Mouse (Mus musculus) CH12.LX (cell line): ENCODE data around the gene Rcan3. TPM values are rescaled to one million over a fixed set of nuclear protein-coding genes. Genes with fewer than 3 reads are reported as not detected.

Experiments
- DNase-seq: peaks from one replicate; pipeline ENCODE4 v3.0.0-alpha.2; 2013; ENCODE audit errors: extremely low read depth
- H3K27ac ChIP-seq: 2 replicates; pipeline ENCODE4 v1.5.1; 2012; ENCODE audit warnings: low read depth, mild to moderate bottlenecking, control low read depth, moderate library complexity; ENCODE audit not compliant: insufficient read depth
- H3K27me3 ChIP-seq: replicated peaks from 2 replicates; pipeline ENCODE3; 2012; ENCODE audit warnings: inconsistent platforms
- H3K36me3 ChIP-seq, 2 experiments: replicated peaks in 1 of 2; 2 replicates each; pipeline versions ENCODE3 to v1.6.1; 2012; ENCODE audit warnings: inconsistent platforms in 1 of 2, low read length in 1 of 2, mild to moderate bottlenecking in 1 of 2, mixed read lengths in 1 of 2, moderate library complexity in 1 of 2; ENCODE audit not compliant: control insufficient read depth in 1 of 2, insufficient read depth in 1 of 2
- H3K4me1 ChIP-seq, 2 experiments: 2 replicates each; pipeline ENCODE4 v1.6.1; 2012; ENCODE audit warnings: inconsistent platforms in 1 of 2, moderate library complexity in 1 of 2; ENCODE audit not compliant: insufficient read depth in 2 of 2, control insufficient read depth in 1 of 2
- H3K4me2 ChIP-seq: 2 replicates; pipeline ENCODE4 v1.6.1; 2012; ENCODE audit warnings: low read depth, mild to moderate bottlenecking, control low read depth; ENCODE audit not compliant: poor library complexity, insufficient read depth, severe bottlenecking
- H3K4me3 ChIP-seq, 3 experiments: fragments of 150-350 bp in 1 of 3; sonication (generic) in 1 of 3; replicated peaks in 1 of 3; 2 replicates each; pipeline versions ENCODE3 to v1.5.1; 2011 to 2012; ENCODE audit warnings: low read depth in 2 of 3, low read length in 2 of 3, mild to moderate bottlenecking in 2 of 3, moderate library complexity in 2 of 3, control low read depth in 1 of 3, improper control_type of control experiment in 1 of 3, inconsistent platforms in 1 of 3, mixed read lengths in 1 of 3; ENCODE audit not compliant: poor library complexity in 1 of 3
- H3K79me2 ChIP-seq: replicated peaks from 2 replicates; pipeline ENCODE4 v1.6.1; 2012; ENCODE audit warnings: mild to moderate bottlenecking, moderate library complexity; ENCODE audit not compliant: control insufficient read depth, poor library complexity, insufficient read depth, severe bottlenecking; ENCODE audit errors: extremely low read depth
- H3K9ac ChIP-seq: 2 replicates; pipeline ENCODE4 v1.6.1; 2012; ENCODE audit warnings: low read depth, mild to moderate bottlenecking, control low read depth, moderate library complexity; ENCODE audit not compliant: insufficient read depth
- H3K9me3 ChIP-seq: replicated peaks from 2 replicates; pipeline ENCODE3; 2012; ENCODE audit warnings: low read length, inconsistent platforms, mixed read lengths
- E2F4 ChIP-seq: IDR thresholded peaks from 2 replicates; pipeline ENCODE4 v1.6.1; 2011; ENCODE audit warnings: low read depth, low read length, improper control_type of control experiment; ENCODE audit not compliant: insufficient replicate concordance
- ELF1 ChIP-seq: IDR thresholded peaks from 2 replicates; pipeline ENCODE4 v1.6.1; 2014; ENCODE audit warnings: low read depth, mild to moderate bottlenecking, inconsistent platforms, low read length, improper control_type of control experiment
- HCFC1 ChIP-seq: IDR thresholded peaks from 2 replicates; pipeline ENCODE4 v1.6.1; 2012; ENCODE audit warnings: low read depth, mild to moderate bottlenecking, inconsistent platforms, low read length, improper control_type of control experiment
- JUN ChIP-seq: IDR thresholded peaks from 2 replicates; pipeline ENCODE4 v1.6.1; 2011; ENCODE audit warnings: low read depth, mild to moderate bottlenecking, low read length, improper control_type of control experiment, moderate library complexity; ENCODE audit not compliant: insufficient read depth
- KAT2A ChIP-seq: IDR thresholded peaks from 2 replicates; pipeline ENCODE4 v1.6.1; 2012; ENCODE audit warnings: low read length, improper control_type of control experiment, inconsistent platforms; ENCODE audit not compliant: insufficient replicate concordance
- MAFK ChIP-seq: IDR thresholded peaks from 2 replicates; pipeline ENCODE4 v1.6.1; 2011; ENCODE audit warnings: low read length, improper control_type of control experiment; ENCODE audit not compliant: insufficient replicate concordance
- NELFE ChIP-seq: IDR thresholded peaks from 2 replicates; pipeline ENCODE4 v1.6.1; 2011; ENCODE audit warnings: low read depth, low read length, improper control_type of control experiment
- POLR2A ChIP-seq: IDR thresholded peaks from 2 replicates; pipeline ENCODE4 v1.6.1; 2011; ENCODE audit warnings: low read depth, mild to moderate bottlenecking, improper control_type of control experiment, low read length
- POLR2AphosphoS2 ChIP-seq: IDR thresholded peaks from 2 replicates; pipeline ENCODE4 v1.6.1; 2011; ENCODE audit warnings: low read depth, low read length, improper control_type of control experiment
- SIN3A ChIP-seq: IDR thresholded peaks from 2 replicates; pipeline ENCODE4 v1.6.1; 2012; ENCODE audit warnings: low read length, improper control_type of control experiment, inconsistent platforms
- SMC3 ChIP-seq: IDR thresholded peaks from 2 replicates; pipeline ENCODE4 v1.6.1; 2011; ENCODE audit warnings: low read depth, low read length, improper control_type of control experiment
- UBTF ChIP-seq: IDR thresholded peaks from 2 replicates; pipeline ENCODE4 v1.6.1; 2012; ENCODE audit warnings: low read depth, mild to moderate bottlenecking, inconsistent platforms, low read length, improper control_type of control experiment, moderate library complexity
- dilution Hi-C: fragments of 300-500 bp; cut with MboI; formaldehyde crosslinking; loops from 2 replicates; pipeline ENCODE4 v1.14.3; 2020; ENCODE audit warnings: low sequenced_read_pairs; ENCODE audit not compliant: extremely low pct_unique_long_range_greater_than_20kb, extremely low pct_ligation_motif_present
- in situ Hi-C: fragments of 300-500 bp; cut with MboI; formaldehyde crosslinking; loops from 3 replicates; pipeline ENCODE4 v1.14.3; 2019; ENCODE audit warnings: low sequenced_read_pairs, low pct_ligation_motif_present, low pct_unique_long_range_greater_than_20kb, mixed read lengths
- polyA plus RNA-seq: library from polyadenylated mRNA; unstranded; fragments of >175 nt; gene quantifications from 2 replicates; pipeline ENCODE4 v1.2.1, GENCODE M21; 2012; ENCODE audit warnings: low read depth; ENCODE audit not compliant: insufficient read length
- total RNA-seq, 2 experiments: library from RNA; depleted of rRNA; stranded (reverse); fragments of 300-350 nt in 1 of 2; fragments of >200 nt in 1 of 2; gene quantifications; 2 replicates each; pipeline ENCODE4 v1.2.3; 2012 to 2014

Rcan3 gene
- total and polyA plus RNA-seq, 3 experiments: 2.5 to 4.2 (median 3.0) TPM

GRCm38 (mm10) chr4:135419996-135420395, 13.7 kb downstream of the Rcan3 start:
- DNase-seq: no peak
- TF ChIP-seq UBTF: no peak
- TF ChIP-seq POLR2A: no peak
- no peak for TF ChIP-seq ELF1
- TF ChIP-seq SMC3: no peak
- TF ChIP-seq, all 38 proteins: peak for 0
- no peak overlapping the region for H3K4me2 ChIP-seq
- H3K4me3 ChIP-seq: no peak overlapping the region
- peaks cover 0 to 17% of the 10 kb centered on the region in 2 experiments; a peak in 2 of 4 replicates for H3K4me1 ChIP-seq
- no peaks in the 10 kb centered on the region for H3K79me2 ChIP-seq
- H3K27me3 ChIP-seq: no peaks in the 10 kb centered on the region
- dilution Hi-C loops (no loop called here), in situ Hi-C loops (no loop called here)
- no peak overlapping the region for H3K9ac ChIP-seq
- no peak overlapping the region for H3K27ac ChIP-seq
- no peaks in the 10 kb centered on the region for H3K9me3 ChIP-seq
- H3K36me3 ChIP-seq: peaks cover 5 to 21% of the 10 kb centered on the region in 2 experiments

GRCm38 (mm10) chr4:135416367-135416766, 17.3 kb downstream of the Rcan3 start:
- TF ChIP-seq HCFC1 (no peak), KAT2A (no peak), POLR2AphosphoS2 (no peak), E2F4 (no peak), MAFK (no peak)
- dilution Hi-C loops (no loop called here), in situ Hi-C loops (no loop called here)
- H3K36me3 ChIP-seq: peaks cover 5 to 21% of the 10 kb centered on the region in 2 experiments
- no peak for DNase-seq
- no peak overlapping the region for H3K27ac ChIP-seq
- H3K9ac ChIP-seq: no peak overlapping the region
- H3K9me3 ChIP-seq: no peaks in the 10 kb centered on the region
- H3K4me2 ChIP-seq: no peak overlapping the region
- H3K79me2 ChIP-seq: no peaks in the 10 kb centered on the region
- no peak overlapping the region for H3K4me3 ChIP-seq
- H3K27me3 ChIP-seq: no peaks in the 10 kb centered on the region
- peaks cover 0 to 17% of the 10 kb centered on the region in 2 experiments; a peak in 2 of 4 replicates for H3K4me1 ChIP-seq

GRCm38 (mm10) chr4:135413491-135413890, 20.2 kb downstream of the Rcan3 start:
- TF ChIP-seq SIN3A (no peak), NELFE (no peak), JUN (no peak)
- DNase-seq: no peak
- in situ Hi-C loops: no loop called here

More at GRCm38 (mm10) chr4:135413491-135413890, 20.2 kb downstream of the Rcan3 start:
- H3K4me1 ChIP-seq: peaks cover 0 to 11% of the 10 kb centered on the region in 2 experiments; a peak in 2 of 4 replicates
- peaks cover 5 to 15% of the 10 kb centered on the region in 2 experiments for H3K36me3 ChIP-seq
- peaks cover 5% of the 10 kb centered on the region for H3K9me3 ChIP-seq
- H3K27ac ChIP-seq: no peak overlapping the region
- no peak overlapping the region for H3K9ac ChIP-seq
- H3K4me3 ChIP-seq: no peak overlapping the region
- dilution Hi-C loops: no loop called here
- H3K27me3 ChIP-seq: no peaks in the 10 kb centered on the region
- no peaks in the 10 kb centered on the region for H3K79me2 ChIP-seq
- no peak overlapping the region for H3K4me2 ChIP-seq
